Mouse (Mus musculus): ENCODE results near the gene Cnpy2. TPM values are rescaled to one million over a fixed set of nuclear protein-coding genes. Genes with fewer than 3 reads are reported as not detected.
"Not testable (repeated sequence)": the region's sequence is repeated elsewhere in the genome, so short reads cannot be mapped to it uniquely, and the experiment has no call there.

Gene Cnpy2
- polyA plus RNA-seq, 1 experiment from 2014 or later, result 273 TPM

DNA sequence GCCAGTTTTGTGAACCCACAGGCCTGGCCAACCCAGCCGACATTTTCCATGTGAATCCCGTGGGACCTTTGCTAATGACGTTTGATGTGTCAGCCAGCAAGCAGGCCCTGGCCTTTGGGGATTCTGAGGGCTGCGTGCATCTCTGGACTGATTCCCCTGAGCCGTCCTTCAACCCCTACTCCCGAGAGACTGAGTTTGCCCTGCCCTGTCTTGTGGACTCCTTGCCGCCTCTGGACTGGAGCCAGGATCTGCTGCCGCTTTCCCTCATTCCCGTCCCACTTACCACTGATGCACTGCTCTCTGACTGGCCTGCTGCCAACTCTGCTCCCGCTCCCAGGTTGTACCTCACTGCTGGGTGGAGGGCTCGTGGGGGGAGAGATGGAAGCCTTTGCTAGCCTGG is 12.1 kb upstream of the Cnpy2 start:
- WGBS, result 59% methylated on average over 11 of the region's 11 CpGs
- Histone ChIP-seq H3K36me3 (ENCODE audit: control insufficient read depth, insufficient read depth) (peaks cover 64% of the 10 kb centered on the region), H3K27ac (ENCODE audit: low read depth, low read length) (no peak overlapping the region), H3K4me3 (ENCODE audit: low read depth, low read length) (no peak overlapping the region), H3K4me1 (replicated peaks; ENCODE audit: control insufficient read depth, insufficient read depth, low read length) (no peaks in the 10 kb centered on the region), H3K4me2 (replicated peaks; ENCODE audit: low read depth) (no peak overlapping the region), H3K27me3 (replicated peaks; ENCODE audit: control insufficient read depth, insufficient read depth, low read length) (no peaks in the 10 kb centered on the region), H3K9ac (ENCODE audit: low read depth, low read length) (no peak overlapping the region), H3K9me3 (ENCODE audit: control insufficient read depth) (no peaks in the 10 kb centered on the region)
- no peak for TF ChIP-seq CTCF (IDR thresholded peaks at IDR 0.05; ENCODE audit: low read depth)
- ATAC-seq, result no peak

GRCm38 (mm10) chr10:128310902-128311301 is 11.4 kb upstream of the Cnpy2 start:
- 80% methylated on average over 4 of the region's 4 CpGs for WGBS
- no peak for ATAC-seq
- TF ChIP-seq CTCF (IDR thresholded peaks at IDR 0.05; ENCODE audit: low read depth), result no peak
- no peak overlapping the region for H3K27ac ChIP-seq (ENCODE audit: low read depth, low read length)
- no peak overlapping the region for H3K9ac ChIP-seq (ENCODE audit: low read depth, low read length)
- no peak overlapping the region for H3K4me3 ChIP-seq (ENCODE audit: low read depth, low read length)
- no peaks in the 10 kb centered on the region for H3K4me1 ChIP-seq (replicated peaks; ENCODE audit: control insufficient read depth, insufficient read depth, low read length)
- H3K4me2 ChIP-seq (replicated peaks; ENCODE audit: low read depth), result no peak overlapping the region
- H3K36me3 ChIP-seq (ENCODE audit: control insufficient read depth, insufficient read depth), result peaks cover 71% of the 10 kb centered on the region
- H3K9me3 ChIP-seq (ENCODE audit: control insufficient read depth), result no peaks in the 10 kb centered on the region
- no peaks in the 10 kb centered on the region for H3K27me3 ChIP-seq (replicated peaks; ENCODE audit: control insufficient read depth, insufficient read depth, low read length)

GRCm38 (mm10) chr10:128315578-128315977 is 6.7 kb upstream of the Cnpy2 start:
- WGBS, result 83% methylated on average over 8 of the region's 8 CpGs
- H3K4me3 ChIP-seq (ENCODE audit: low read depth, low read length), result no peak overlapping the region
- TF ChIP-seq CTCF (IDR thresholded peaks at IDR 0.05; ENCODE audit: low read depth), result no peak
- peaks cover 84% of the 10 kb centered on the region for H3K36me3 ChIP-seq (ENCODE audit: control insufficient read depth, insufficient read depth)
- no peaks in the 10 kb centered on the region for H3K4me1 ChIP-seq (replicated peaks; ENCODE audit: control insufficient read depth, insufficient read depth, low read length)
- H3K27ac ChIP-seq (ENCODE audit: low read depth, low read length), result no peak overlapping the region; the same call in 1 of the 2 replicates
- H3K9me3 ChIP-seq (ENCODE audit: control insufficient read depth), result no peaks in the 10 kb centered on the region
- H3K9ac ChIP-seq (ENCODE audit: low read depth, low read length), result no peak overlapping the region
- no peak for ATAC-seq
- no peak overlapping the region for H3K4me2 ChIP-seq (replicated peaks; ENCODE audit: low read depth)
- no peaks in the 10 kb centered on the region for H3K27me3 ChIP-seq (replicated peaks; ENCODE audit: control insufficient read depth, insufficient read depth, low read length)

- Histone ChIP-seq H3K4me2 (replicated peaks; ENCODE audit: low read depth) (peak overlapping the region; percentile 77), H3K27ac (ENCODE audit: low read depth, low read length) (no peak overlapping the region), H3K4me3 (ENCODE audit: low read depth, low read length) (peak overlapping the region; percentile 86), H3K27me3 (replicated peaks; ENCODE audit: control insufficient read depth, insufficient read depth, low read length) (no peaks in the 10 kb centered on the region), H3K36me3 (ENCODE audit: control insufficient read depth, insufficient read depth) (peaks cover 51% of the 10 kb centered on the region), H3K4me1 (replicated peaks; ENCODE audit: control insufficient read depth, insufficient read depth, low read length) (peaks cover 6% of the 10 kb centered on the region; the same call in 1 of the 2 replicates), H3K9ac (ENCODE audit: low read depth, low read length) (0 out of 2 replicates have a peak overlapping the region, but pooled peaks have one; percentile 22), H3K9me3 (ENCODE audit: control insufficient read depth) (no peaks in the 10 kb centered on the region)
- no peak for ATAC-seq
- 34% methylated on average over 12 of the region's 12 CpGs for WGBS
- no peak for TF ChIP-seq CTCF (IDR thresholded peaks at IDR 0.05; ENCODE audit: low read depth)
Observed at GRCm38 (mm10) chr10:128321641-128322040, 618 bp upstream of the Cnpy2 start.

DNA sequence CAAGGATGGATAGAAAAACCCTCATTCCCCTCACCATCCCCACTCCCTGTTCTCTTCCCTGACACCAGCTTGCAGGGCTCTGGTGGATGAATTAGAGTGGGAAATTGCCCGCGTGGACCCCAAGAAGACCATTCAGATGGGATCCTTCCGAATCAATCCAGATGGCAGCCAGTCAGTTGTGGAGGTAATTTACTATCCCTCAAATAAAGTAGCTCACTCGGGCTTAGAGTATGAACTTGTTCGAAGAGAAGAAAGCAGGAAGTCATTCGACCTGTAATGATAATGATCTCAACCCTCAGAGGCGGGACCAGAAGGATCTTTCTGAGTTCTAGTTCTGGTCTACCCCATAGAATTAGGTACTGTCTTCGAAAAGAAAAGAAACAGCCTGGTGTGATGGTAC is 1.3 kb downstream of the Cnpy2 start:
- TF ChIP-seq CTCF (IDR thresholded peaks at IDR 0.05; ENCODE audit: low read depth), result no peak
- Histone ChIP-seq H3K9ac (ENCODE audit: low read depth, low read length) (peak overlapping the region; percentile 99), H3K36me3 (ENCODE audit: control insufficient read depth, insufficient read depth) (peaks cover 47% of the 10 kb centered on the region), H3K4me3 (ENCODE audit: low read depth, low read length) (peak overlapping the region; percentile 86), H3K27me3 (replicated peaks; ENCODE audit: control insufficient read depth, insufficient read depth, low read length) (no peaks in the 10 kb centered on the region), H3K9me3 (ENCODE audit: control insufficient read depth) (no peaks in the 10 kb centered on the region), H3K27ac (ENCODE audit: low read depth, low read length) (peak overlapping the region; percentile 93), H3K4me1 (replicated peaks; ENCODE audit: control insufficient read depth, insufficient read depth, low read length) (peaks cover 6% of the 10 kb centered on the region; the same call in 1 of the 2 replicates), H3K4me2 (replicated peaks; ENCODE audit: low read depth) (peak overlapping the region; percentile 77)
- ATAC-seq, result no peak
- 48% methylated on average over 8 of the region's 8 CpGs for WGBS

DNA sequence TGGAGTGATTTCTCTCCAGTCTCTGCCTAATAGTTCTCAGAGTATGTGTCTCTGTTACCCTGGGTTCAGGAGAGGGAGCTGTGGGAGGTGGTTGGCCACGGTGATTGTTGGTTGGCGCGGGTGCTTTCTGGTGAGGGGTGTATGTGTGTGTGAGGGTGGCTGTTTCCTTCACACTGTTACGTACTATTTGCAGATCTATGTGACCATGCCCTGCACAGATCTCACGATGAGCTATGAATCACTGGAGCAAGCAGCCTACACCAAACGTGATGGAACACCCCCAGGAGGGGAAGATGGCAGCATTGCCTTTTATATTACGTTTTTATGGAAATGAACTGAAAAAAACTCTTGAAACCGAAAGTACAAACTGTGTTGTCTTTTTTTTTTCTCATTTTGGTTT is 4.6 kb downstream of the Cnpy2 start:
- Histone ChIP-seq H3K9me3 (ENCODE audit: control insufficient read depth) (no peaks in the 10 kb centered on the region), H3K27ac (ENCODE audit: low read depth, low read length) (no peak overlapping the region), H3K4me1 (replicated peaks; ENCODE audit: control insufficient read depth, insufficient read depth, low read length) (peaks cover 6% of the 10 kb centered on the region; the same call in 1 of the 2 replicates), H3K4me2 (replicated peaks; ENCODE audit: low read depth) (no peak overlapping the region), H3K4me3 (ENCODE audit: low read depth, low read length) (no peak overlapping the region), H3K36me3 (ENCODE audit: control insufficient read depth, insufficient read depth) (peaks cover 27% of the 10 kb centered on the region), H3K9ac (ENCODE audit: low read depth, low read length) (no peak overlapping the region), H3K27me3 (replicated peaks; ENCODE audit: control insufficient read depth, insufficient read depth, low read length) (no peaks in the 10 kb centered on the region)
- WGBS, result 94% methylated on average over 8 of the region's 8 CpGs
- no peak for ATAC-seq
- TF ChIP-seq CTCF (IDR thresholded peaks at IDR 0.05; ENCODE audit: low read depth), result no peak

DNA sequence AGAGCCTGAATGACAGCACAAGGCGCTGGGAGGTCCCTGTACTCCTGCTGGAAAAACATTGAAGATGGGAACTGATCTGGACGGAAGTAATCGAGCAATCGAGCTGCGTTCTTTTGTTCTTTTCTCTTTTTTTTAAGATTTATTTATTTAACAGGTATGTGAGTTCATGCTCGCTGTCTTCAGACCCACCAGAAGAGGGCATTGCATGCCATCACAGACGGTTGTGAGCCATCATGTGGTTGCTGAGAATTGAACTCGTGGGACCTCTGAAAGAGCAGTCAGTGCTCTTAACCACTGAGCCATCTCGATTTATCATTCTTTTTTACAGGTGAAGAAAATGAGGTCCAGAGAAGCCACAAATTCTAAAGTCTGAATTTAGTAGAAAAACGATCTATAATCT is 5.4 kb downstream of the Cnpy2 start:
- no peak overlapping the region for H3K27ac ChIP-seq (ENCODE audit: low read depth, low read length)
- H3K27me3 ChIP-seq (replicated peaks; ENCODE audit: control insufficient read depth, insufficient read depth, low read length), result no peaks in the 10 kb centered on the region
- H3K9ac ChIP-seq (ENCODE audit: low read depth, low read length), result no peak overlapping the region
- TF ChIP-seq CTCF (IDR thresholded peaks at IDR 0.05; ENCODE audit: low read depth), result peak; percentile 53
- H3K36me3 ChIP-seq (ENCODE audit: control insufficient read depth, insufficient read depth), result peaks cover 27% of the 10 kb centered on the region
- 91% methylated on average over 10 of the region's 10 CpGs for WGBS
- H3K4me1 ChIP-seq (replicated peaks; ENCODE audit: control insufficient read depth, insufficient read depth, low read length), result peaks cover 6% of the 10 kb centered on the region; the same call in 1 of the 2 replicates
- no peak overlapping the region for H3K4me3 ChIP-seq (ENCODE audit: low read depth, low read length)
- no peaks in the 10 kb centered on the region for H3K9me3 ChIP-seq (ENCODE audit: control insufficient read depth)
- no peak for ATAC-seq
- H3K4me2 ChIP-seq (replicated peaks; ENCODE audit: low read depth), result no peak overlapping the region

DNA sequence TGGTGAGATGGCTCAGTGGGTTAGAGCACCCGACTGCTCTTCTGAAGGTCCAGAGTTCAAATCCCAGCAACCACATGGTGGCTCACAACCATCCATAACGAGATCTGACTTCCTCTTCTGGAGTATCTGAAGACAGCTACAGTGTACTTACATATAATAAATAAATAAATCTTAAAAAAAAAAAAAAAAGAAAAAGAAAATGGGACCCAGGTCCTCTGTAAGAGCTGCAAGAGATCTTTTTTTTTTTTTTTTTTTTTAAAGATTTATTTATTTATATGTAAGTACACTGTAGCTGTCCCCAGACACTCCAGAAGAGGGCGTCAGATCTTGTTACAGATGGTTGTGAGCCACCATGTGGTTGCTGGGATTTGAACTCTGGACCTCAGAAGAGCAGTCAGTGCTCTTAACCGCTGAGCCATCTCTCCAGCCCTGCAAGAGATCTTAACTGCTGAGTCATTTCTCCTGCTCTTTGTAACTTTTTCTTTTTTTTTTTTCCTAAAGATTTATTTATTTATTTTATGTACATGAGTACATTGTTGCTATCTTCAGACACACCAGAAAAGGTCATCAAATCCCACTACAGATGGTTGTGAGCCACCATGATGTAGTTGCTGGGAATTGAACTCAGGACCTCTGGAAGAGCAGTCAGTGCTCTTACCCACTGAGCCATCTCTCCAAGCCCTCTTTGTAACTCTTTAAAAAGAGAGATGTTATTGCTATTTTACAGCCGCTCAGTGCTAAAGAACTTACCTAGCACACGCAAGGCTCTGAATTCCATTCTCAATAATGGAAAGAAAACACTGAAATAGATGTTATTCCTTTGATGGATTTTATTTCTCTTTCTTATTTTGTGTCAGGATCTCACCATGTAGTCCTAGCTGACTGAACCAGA is 10.3 kb downstream of the Cnpy2 start:
- H3K9ac ChIP-seq (ENCODE audit: low read depth, low read length); H3K4me3 ChIP-seq (ENCODE audit: low read depth, low read length); H3K9me3 ChIP-seq (ENCODE audit: control insufficient read depth); ATAC-seq; H3K4me2 ChIP-seq (replicated peaks; ENCODE audit: low read depth); H3K27ac ChIP-seq (ENCODE audit: low read depth, low read length); H3K4me1 ChIP-seq (replicated peaks; ENCODE audit: control insufficient read depth, insufficient read depth, low read length); H3K27me3 ChIP-seq (replicated peaks; ENCODE audit: control insufficient read depth, insufficient read depth, low read length); H3K36me3 ChIP-seq (ENCODE audit: control insufficient read depth, insufficient read depth): not testable (repeated sequence)
- 74% methylated on average over 6 of the region's 6 CpGs for WGBS

All from intestine, postnatal 0 days (tissue).